Mouse (Mus musculus) testis, adult 2 months (tissue): ENCODE results near the gene Pilrb1. TPM values are rescaled to one million over a fixed set of nuclear protein-coding genes. Genes with fewer than 3 reads are reported as not detected.
"Not testable (repeated sequence)": the region's sequence is repeated elsewhere in the genome, so short reads cannot be mapped to it uniquely, and the experiment has no call there.

Source experiments
- H3K27ac ChIP-seq: fragments of 200-500 bp; 2 replicates; pipeline ENCODE4 v1.5.1; 2012; ENCODE audit warnings: low read depth, low read length; ENCODE audit not compliant: control insufficient read depth, insufficient read depth
- H3K27me3 ChIP-seq: fragments of 200-500 bp; 2 replicates; pipeline ENCODE4 v1.6.1; 2012; ENCODE audit warnings: mild to moderate bottlenecking, low read length, moderate library complexity; ENCODE audit not compliant: control insufficient read depth, insufficient read depth
- H3K36me3 ChIP-seq: fragments of 200-500 bp; 2 replicates; pipeline ENCODE4 v1.6.1; 2012; ENCODE audit warnings: mild to moderate bottlenecking, low read length; ENCODE audit not compliant: control insufficient read depth, insufficient read depth
- H3K4me1 ChIP-seq: fragments of 200-500 bp; 2 replicates; pipeline ENCODE4 v1.6.1; 2012; ENCODE audit warnings: low read length; ENCODE audit not compliant: control insufficient read depth, insufficient read depth
- H3K4me3 ChIP-seq: fragments of 200-500 bp; 2 replicates; pipeline ENCODE4 v1.5.1; 2012; ENCODE audit warnings: low read depth, mild to moderate bottlenecking, low read length, moderate library complexity, mixed read lengths; ENCODE audit not compliant: control insufficient read depth
- CTCF ChIP-seq: fragments of 200-500 bp; IDR thresholded peaks from 2 replicates; pipeline ENCODE4 v1.5.1; 2012; ENCODE audit warnings: low read depth, mild to moderate bottlenecking, inconsistent platforms, low read length, moderate library complexity; ENCODE audit not compliant: control insufficient read depth, insufficient read depth, insufficient replicate concordance
- POLR2A ChIP-seq: fragments of 200-500 bp; IDR thresholded peaks from 2 replicates; pipeline ENCODE4 v1.6.1; 2012; ENCODE audit warnings: low read depth, mild to moderate bottlenecking, inconsistent platforms, low read length, moderate library complexity; ENCODE audit not compliant: control insufficient read depth
- polyA plus RNA-seq: library from polyadenylated mRNA; depleted of rRNA; stranded (reverse); fragments of >200 nt; gene quantifications from 2 replicates; pipeline ENCODE4 v1.2.3, GENCODE M21; 2012

Gene Pilrb1
- polyA plus RNA-seq, 1 experiment, result not detected

DNA sequence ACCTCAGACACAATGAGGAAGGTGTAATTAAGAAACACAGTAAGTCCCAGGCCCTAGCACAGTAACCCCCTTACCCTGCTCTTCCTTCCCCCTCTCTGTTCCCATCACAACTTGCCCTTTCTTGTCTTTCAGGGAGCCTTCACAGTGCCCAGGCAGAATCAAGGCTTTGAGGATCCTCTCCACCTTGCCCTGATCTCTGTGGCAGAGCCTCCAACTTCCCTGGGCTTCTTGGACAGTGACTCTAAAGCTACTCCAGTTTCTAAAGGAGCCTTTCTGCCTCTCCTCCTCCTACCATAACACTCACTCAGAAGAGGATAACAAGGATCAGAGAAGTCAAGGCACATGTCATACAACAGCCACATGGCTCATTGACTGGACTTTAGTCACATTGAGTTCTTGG, 21.3 kb downstream of the Pilrb1 start:
- H3K4me1 ChIP-seq, result no peaks in the 10 kb centered on the region
- no peak overlapping the region for H3K27ac ChIP-seq
- H3K4me3 ChIP-seq, result no peak overlapping the region
- no peak for TF ChIP-seq CTCF
- no peak for TF ChIP-seq POLR2A
- no peaks in the 10 kb centered on the region for H3K36me3 ChIP-seq
- no peaks in the 10 kb centered on the region for H3K27me3 ChIP-seq

DNA sequence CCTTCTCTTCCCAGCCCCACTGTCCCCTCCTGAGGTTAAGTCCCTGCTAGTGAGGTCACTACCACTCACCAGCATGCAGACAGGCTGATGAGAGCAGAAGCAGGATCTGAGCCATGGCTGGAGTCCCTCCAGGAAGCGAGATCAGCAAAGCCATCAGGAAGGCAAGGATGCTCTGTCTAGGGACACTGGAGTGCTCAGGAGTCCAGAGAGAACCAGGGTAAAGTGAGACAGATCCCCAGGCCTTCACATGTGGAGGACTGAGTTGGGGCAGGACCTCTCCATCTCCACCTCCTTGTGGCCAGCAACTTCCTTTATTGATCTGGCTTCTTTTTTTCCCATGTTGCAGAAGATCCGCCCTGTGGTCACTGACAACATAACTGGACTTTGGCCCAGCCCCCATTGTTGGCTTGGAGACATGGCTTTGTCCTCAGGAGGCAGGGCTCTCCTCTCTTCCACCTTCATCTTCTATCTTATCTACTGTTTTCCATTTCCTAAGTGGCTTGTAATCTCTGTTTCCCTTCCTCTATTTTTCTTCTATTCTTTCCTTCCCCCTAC, 21.9 kb downstream of the Pilrb1 start, which contains the start of gene Pilra:
Gene Pilra, minus strand, starts transcription at position 316 of the 555 bp plus-strand sequence.
- not testable (repeated sequence) for H3K4me3 ChIP-seq, H3K27ac ChIP-seq, H3K27me3 ChIP-seq, H3K4me1 ChIP-seq, H3K36me3 ChIP-seq

DNA sequence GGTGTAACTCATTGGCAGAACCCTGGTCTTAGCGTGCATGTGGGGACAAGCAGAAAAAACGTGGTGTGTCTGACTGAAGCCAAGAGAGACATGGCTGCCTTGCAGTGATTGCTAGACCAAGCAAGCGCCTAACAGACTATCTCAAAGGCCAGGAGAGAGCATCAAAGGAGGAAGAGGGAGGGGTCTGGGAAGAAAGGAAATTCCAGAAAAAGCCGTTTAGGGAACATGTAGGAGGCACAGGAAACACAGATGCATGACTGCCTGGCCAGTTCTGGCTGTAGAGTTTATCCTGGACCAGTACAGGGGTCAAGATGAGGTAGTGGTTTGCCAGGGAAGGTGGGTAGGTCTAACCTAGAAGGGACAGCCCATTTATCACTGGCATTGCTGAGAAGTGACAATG, 24.4 kb downstream of the Pilrb1 start:
- TF ChIP-seq CTCF, result no peak
- TF ChIP-seq POLR2A, result no peak
- Histone ChIP-seq H3K27ac (no peak overlapping the region), H3K4me3 (no peak overlapping the region), H3K36me3 (no peaks in the 10 kb centered on the region), H3K27me3 (no peaks in the 10 kb centered on the region), H3K4me1 (no peaks in the 10 kb centered on the region)

DNA sequence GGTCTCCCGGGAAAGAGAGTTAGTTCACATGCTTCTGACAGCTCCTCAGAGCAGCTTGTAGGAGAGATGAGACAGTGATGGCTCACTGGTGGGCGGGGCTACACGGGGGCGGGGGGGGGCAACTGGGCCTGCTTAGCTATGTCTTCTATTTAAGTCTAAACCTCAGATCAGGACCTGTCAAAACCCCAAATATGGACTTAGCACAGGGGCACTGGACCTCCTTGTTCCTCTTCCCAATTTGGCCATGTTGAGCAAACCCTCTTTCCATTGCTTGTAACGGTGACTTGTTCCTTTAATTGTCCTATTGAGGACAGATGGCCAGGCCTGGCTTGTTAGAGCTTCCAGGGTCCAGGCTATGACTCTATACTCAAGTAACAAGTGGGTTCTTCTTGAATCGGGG, 26.4 kb downstream of the Pilrb1 start:
- Histone ChIP-seq H3K4me1 (no peaks in the 10 kb centered on the region), H3K27me3 (no peaks in the 10 kb centered on the region), H3K27ac (no peak overlapping the region), H3K4me3 (no peak overlapping the region), H3K36me3 (no peaks in the 10 kb centered on the region)
- TF ChIP-seq POLR2A (no peak), CTCF (no peak)

DNA sequence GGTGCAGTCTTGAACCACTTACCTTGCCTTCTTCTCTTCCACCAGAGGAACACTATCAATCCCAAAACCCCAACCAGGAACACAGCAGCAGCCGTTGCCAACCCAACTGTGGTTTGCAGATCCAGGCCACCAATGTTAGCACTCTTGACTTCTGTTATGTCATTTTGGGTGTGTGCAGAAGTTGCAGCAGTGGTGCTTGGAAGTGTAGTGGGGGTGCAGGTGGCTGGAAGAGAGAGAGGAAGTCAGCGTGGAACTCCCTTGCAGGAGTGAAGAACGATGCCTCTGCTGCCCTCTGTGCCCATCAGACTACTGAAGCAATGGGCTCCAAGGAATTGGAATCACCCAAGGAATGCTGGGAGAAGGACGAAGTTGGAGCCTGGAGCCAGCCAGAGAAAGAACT, 26.8 kb downstream of the Pilrb1 start:
- Histone ChIP-seq H3K4me3 (no peak overlapping the region), H3K36me3 (no peaks in the 10 kb centered on the region), H3K27me3 (no peaks in the 10 kb centered on the region), H3K27ac (no peak overlapping the region), H3K4me1 (no peaks in the 10 kb centered on the region)
- TF ChIP-seq CTCF (no peak), POLR2A (no peak)

DNA sequence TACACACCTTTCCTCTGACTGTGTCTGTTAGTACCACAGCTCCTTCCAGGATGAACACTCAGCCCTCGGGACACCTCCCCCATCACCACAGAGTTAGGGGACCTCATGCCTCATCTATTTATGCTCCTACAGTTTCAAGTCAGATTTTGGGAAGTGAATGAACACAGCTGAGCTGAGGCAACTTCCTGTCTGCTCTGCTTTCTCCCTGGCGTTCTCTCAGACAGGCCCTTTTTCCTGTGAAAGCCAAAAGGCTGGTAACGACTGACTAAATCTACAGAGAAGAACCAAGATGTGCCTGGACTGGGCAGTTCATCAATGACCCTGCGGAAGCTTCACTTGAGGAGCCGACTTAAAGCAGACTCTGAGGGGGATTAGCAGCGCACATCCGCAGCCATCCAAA, 27.7 kb downstream of the Pilrb1 start:
- H3K27me3 ChIP-seq, result no peaks in the 10 kb centered on the region
- TF ChIP-seq POLR2A (no peak), CTCF (no peak)
- H3K4me1 ChIP-seq, result no peaks in the 10 kb centered on the region
- H3K4me3 ChIP-seq, result no peak overlapping the region
- H3K36me3 ChIP-seq, result no peaks in the 10 kb centered on the region
- no peak overlapping the region for H3K27ac ChIP-seq

DNA sequence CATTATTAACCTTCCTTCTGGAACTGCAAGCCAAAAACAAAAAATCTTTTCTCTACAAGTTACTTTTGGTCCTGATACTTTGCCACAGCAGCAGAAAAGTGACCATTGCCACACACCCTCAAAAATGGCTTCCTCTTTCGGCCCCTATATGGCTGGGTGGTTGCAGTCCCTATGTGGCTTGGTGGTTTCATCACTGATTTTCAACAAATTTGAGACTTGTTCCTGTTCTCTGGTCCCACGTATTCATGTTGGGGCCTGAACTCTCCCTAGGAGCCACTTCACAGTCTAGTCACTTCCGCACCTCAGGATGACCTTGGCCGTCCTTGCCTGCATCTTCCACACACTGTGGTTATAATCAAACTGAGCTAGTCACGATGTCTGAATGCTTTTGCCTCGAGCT, 29.2 kb downstream of the Pilrb1 start:
- Histone ChIP-seq H3K36me3 (no peaks in the 10 kb centered on the region), H3K27me3 (no peaks in the 10 kb centered on the region), H3K4me1 (no peaks in the 10 kb centered on the region), H3K4me3 (no peak overlapping the region), H3K27ac (no peak overlapping the region)
- TF ChIP-seq POLR2A (no peak), CTCF (no peak)

DNA sequence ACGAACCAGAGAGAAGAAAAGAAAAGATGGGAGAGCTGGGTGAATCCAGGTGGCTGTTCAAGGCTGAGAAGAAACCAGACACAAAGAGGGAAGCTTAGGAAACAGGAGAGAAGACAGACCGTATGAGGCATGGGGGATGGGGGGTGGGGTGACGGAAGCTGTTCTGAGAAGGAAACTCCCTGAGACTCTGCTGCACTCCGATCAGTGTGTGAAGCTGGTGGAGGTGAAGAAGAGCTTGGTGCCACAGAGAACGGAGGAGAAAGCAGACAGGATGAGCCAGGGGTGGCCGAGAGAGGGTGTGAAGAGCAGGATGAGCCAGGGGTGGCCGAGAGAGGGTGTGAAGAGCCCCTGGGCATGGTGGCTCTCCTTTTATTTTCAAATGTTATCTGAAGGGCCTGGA, 31.5 kb downstream of the Pilrb1 start:
- H3K4me1 ChIP-seq, result no peaks in the 10 kb centered on the region
- no peaks in the 10 kb centered on the region for H3K36me3 ChIP-seq
- TF ChIP-seq POLR2A (no peak), CTCF (no peak)
- no peak overlapping the region for H3K27ac ChIP-seq
- H3K4me3 ChIP-seq, result no peak overlapping the region
- no peaks in the 10 kb centered on the region for H3K27me3 ChIP-seq
